Mouse (Mus musculus): ENCODE data around the gene Ttll3.

Gene Ttll3

GRCm38 (mm10) chr6:113427397-113427796 is 38.3 kb downstream of the Ttll3 start:
- DNase-seq, result peak in 1 of 2 experiments; percentile 26

- no peak for DNase-seq
These were observed 38.9 kb downstream of the Ttll3 start for GRCm38 (mm10) chr6:113428006-113428405.

- no peak for DNase-seq
These were observed 40.9 kb downstream of the Ttll3 start for GRCm38 (mm10) chr6:113429965-113430364.

GRCm38 (mm10) chr6:113430846-113431245 is 41.8 kb downstream of the Ttll3 start:
- no peak for DNase-seq

GRCm38 (mm10) chr6:113431801-113432200 is 42.7 kb downstream of the Ttll3 start:
- no peak for DNase-seq

GRCm38 (mm10) chr6:113433661-113434060 is 44.6 kb downstream of the Ttll3 start:
- DNase-seq, result no peak

- DNase-seq, result no peak
These were observed 45.6 kb downstream of the Ttll3 start for GRCm38 (mm10) chr6:113434691-113435090.

- DNase-seq, result no peak
These were observed 46.7 kb downstream of the Ttll3 start, which contains the start of gene Cidec for GRCm38 (mm10) chr6:113435664-113436205. Gene Cidec (minus strand): TSS chr6:113435760.

- DNase-seq, result no peak
These were observed 48.1 kb downstream of the Ttll3 start for GRCm38 (mm10) chr6:113437135-113437534.

- DNase-seq, result no peak
These were observed 49.8 kb downstream of the Ttll3 start for GRCm38 (mm10) chr6:113438721-113439430.

GRCm38 (mm10) chr6:113440686-113441085 is 51.6 kb downstream of the Ttll3 start:
- no peak for DNase-seq

- peak; percentile 39 to 75 for DNase-seq
These were observed 52.2 kb downstream of the Ttll3 start for GRCm38 (mm10) chr6:113441147-113441680.

GRCm38 (mm10) chr6:113442087-113442441 is 53.0 kb downstream of the Ttll3 start:
- no peak for DNase-seq

GRCm38 (mm10) chr6:113442442-113443090 is 53.5 kb downstream of the Ttll3 start, which contains the start of gene Jagn1:
Gene Jagn1 (plus strand): TSS chr6:113442569.
- DNase-seq, result peak; percentile 74 to 87

- no peak for DNase-seq
These were observed 54.0 kb downstream of the Ttll3 start for GRCm38 (mm10) chr6:113443091-113443490.

GRCm38 (mm10) chr6:113444207-113444965 is 55.3 kb downstream of the Ttll3 start:
- DNase-seq, result no peak

GRCm38 (mm10) chr6:113447639-113448038 is 58.6 kb downstream of the Ttll3 start:
- no peak for DNase-seq

GRCm38 (mm10) chr6:113451839-113452238 is 62.8 kb downstream of the Ttll3 start:
- DNase-seq, result no peak

- no peak for DNase-seq
These were observed 65.9 kb downstream of the Ttll3 start for GRCm38 (mm10) chr6:113455007-113455406.

- no peak for DNase-seq
These were observed 69.0 kb downstream of the Ttll3 start, which contains the start of gene Il17re for GRCm38 (mm10) chr6:113457952-113458534. Gene Il17re (plus strand): TSS chr6:113458484.

GRCm38 (mm10) chr6:113458635-113459034 is 69.6 kb downstream of the Ttll3 start:
- DNase-seq, result no peak

GRCm38 (mm10) chr6:113464040-113464439 is 75.0 kb downstream of the Ttll3 start:
- no peak for DNase-seq

Measured in spleen, adult 18-20 months (tissue).